Mouse (Mus musculus): ENCODE results near the gene Dnajb14.

DNA sequence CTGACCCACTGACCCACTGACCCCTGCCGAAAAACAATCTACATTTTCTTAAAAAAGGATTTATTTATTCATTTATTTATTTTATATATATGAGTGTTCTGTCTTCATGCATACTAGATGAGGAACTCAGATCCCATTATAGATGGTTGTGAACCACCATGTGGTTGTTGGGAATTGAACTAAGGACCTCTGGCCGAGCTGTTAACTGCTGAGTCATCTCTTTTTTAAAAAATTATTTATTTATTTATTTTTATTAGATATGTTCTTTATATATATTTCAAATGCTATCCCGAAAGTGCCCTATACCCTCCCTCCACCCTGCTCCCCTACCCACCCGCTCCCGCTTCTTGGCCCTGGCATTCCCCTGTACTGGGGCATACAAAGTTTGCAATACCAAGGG, 13.6 kb downstream of the Dnajb14 start:
- TF ChIP-seq CTCF (IDR thresholded peaks at IDR 0.05; ENCODE audit: control insufficient read depth, insufficient read depth, insufficient read length) = no peak
- no peak for TF ChIP-seq USF1 (IDR thresholded peaks at IDR 0.05; ENCODE audit: low read depth)

All from C2C12 (cell line).